Mouse (Mus musculus) Patski (cell line): ENCODE measurements around the gene Mbl2. TPM values are rescaled to one million over a fixed set of nuclear protein-coding genes. Genes with fewer than 3 reads are reported as not detected.

Experiments used
- ATAC-seq: fragments of 100-300 bp; one replicate; pipeline ENCODE4 v1.8.0; 2021
- CTCF ChIA-PET: fragments of 350-600 bp; sonication (Branson Sonifier 250); formaldehyde crosslinking; loops from one replicate; lab custom pipeline; 2022; ENCODE audit warnings: inconsistent platforms; lab: Charles Lee
- POLR2A ChIA-PET: fragments of 350-600 bp; sonication (Branson Sonifier 250); formaldehyde crosslinking; loops from one replicate; lab custom pipeline; 2022; ENCODE audit warnings: antibody characterized with exemption, inconsistent platforms; lab: Charles Lee
- DNase-seq: peaks from one replicate; pipeline ENCODE4 v3.0.0-alpha.2; 2011; ENCODE audit warnings: low read depth, low spot score
- H3K27me3 ChIP-seq: fragments of 371-371 bp; one replicate; pipeline ENCODE4 v1.5.1; 2021
- CTCF ChIP-seq: fragments of 100-300 bp; IDR thresholded peaks from one replicate; pipeline ENCODE4 v1.5.1; 2021
- in situ Hi-C: fragments of 300-500 bp; cut with MboI; formaldehyde crosslinking; loops from 3 replicates; pipeline ENCODE4 v1.11.1; 2018; ENCODE audit warnings: low pct_unique_long_range_greater_than_20kb, mixed read lengths
- polyA plus RNA-seq: library from polyadenylated mRNA; unstranded; gene quantifications from one replicate; pipeline ENCODE4 v1.2.3, GENCODE M21; 2021

Mbl2 gene
- polyA plus RNA-seq, 1 experiment from 2014 or later, result not detected

DNA sequence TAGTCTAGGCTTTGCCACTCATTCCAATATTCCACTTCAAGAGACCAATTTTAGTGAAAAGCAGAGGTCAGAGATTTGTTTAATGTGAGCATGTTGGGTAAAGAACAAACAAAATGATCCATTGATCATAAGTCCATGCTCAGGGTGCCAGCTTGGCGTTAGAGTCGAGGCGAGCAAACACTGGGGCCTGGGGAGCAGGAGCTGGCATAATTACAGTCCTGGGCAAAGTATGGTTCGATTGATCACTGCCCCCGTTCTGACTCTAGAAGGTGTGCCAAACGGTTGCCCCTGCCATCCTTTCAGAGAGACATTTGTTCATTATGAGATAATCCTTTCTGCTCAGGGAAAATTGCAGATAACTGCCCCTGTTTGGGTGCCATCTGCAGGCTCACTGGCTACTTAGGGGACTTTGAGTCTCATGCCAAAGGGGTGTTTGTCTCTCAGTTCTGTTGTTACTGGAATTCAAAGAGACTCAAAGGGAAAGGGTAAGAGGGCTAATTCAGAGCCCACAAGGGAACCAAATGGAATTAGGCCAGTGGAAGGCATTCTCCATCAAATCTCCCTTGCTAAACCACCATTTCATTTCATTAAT is 55.3 kb downstream of the Mbl2 start:
- ChIA-PET POLR2A (no interaction called here), CTCF (interaction anchor here (0.9 to 1.2 kb wide), 2 partner anchors 34 to 51 kb away, joined by 3 read pairs; no protein-coding TSS in a partner anchor)
- ATAC-seq (no peak), DNase-seq (no peak)
- no peak for TF ChIP-seq CTCF
- in situ Hi-C loops, result no loop called here
- no peaks in the 10 kb centered on the region for H3K27me3 ChIP-seq

Other genes with a start within 250 kb of the Mbl2 start
- gene Trpd52l3, start 229.2 kb upstream of the Mbl2 start, polyA plus RNA-seq, result not detected
- 65.1 TPM for gene Uhrf2, start 202.4 kb upstream of the Mbl2 start, polyA plus RNA-seq
- gene Gldc, start 57.5 kb upstream of the Mbl2 start, polyA plus RNA-seq, result 0.39 TPM